ENCODE assay signal across 8 mouse cellular contexts in the genomic region with DNA sequence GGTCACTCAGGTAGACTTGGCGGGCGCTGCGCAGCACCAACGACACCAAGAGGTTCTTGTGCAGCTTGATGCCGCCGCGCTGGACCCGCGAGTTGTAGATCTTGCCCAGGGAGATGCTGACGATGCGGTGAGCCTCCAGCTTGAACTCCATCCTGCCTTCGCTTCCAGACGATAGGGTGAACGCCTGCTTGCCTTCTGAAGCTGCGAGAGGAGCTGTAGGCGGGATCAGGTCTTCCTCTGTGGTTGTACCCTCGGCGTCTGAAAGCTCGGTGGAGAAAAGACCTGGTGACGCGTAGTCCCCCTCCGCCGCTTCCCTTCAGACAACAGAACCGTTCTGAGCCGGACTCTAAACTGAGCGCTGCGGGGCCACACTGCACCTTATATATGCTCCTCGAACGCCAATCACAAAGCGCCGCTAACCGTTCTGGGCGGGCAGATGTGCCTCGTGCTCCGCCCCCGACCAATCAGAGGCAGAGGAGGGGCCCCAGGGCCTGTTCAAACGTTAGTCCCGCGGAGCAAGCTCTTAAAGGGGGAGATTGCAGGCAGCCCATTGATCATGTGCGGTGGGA. TPM values are rescaled to one million over a fixed set of nuclear protein-coding genes. Genes with fewer than 3 reads are reported as not detected.
A peak's percentile ranks its signal among the peaks of the same experiment; 100 is the strongest.
DNase-seq lines count a peak whose midpoint lies in the region; ATAC-seq and TF ChIP-seq lines count a peak whose summit lies in the region.

A gene (minus strand): TSS at position 357 of the 569 bp plus-strand sequence.

- DNase-seq in B cell, adult 2 months: peak; percentile 96 to 97
- DNase-seq in brain, adult 2 months (ENCODE audit: low read depth, low spot score): peak; percentile 98
- DNase-seq in kidney, postnatal 0 days (ENCODE audit: low spot score): peak; percentile 99
- peak; percentile 95 for DNase-seq in liver, embryonic 11.5 days (ENCODE audit: low spot score)
- DNase-seq in naive thymus-derived CD4-positive, alpha-beta T cell, adult 2 months (ENCODE audit: low read depth): peak; percentile 99

- H3K9ac ChIP-seq in heart, embryonic 12.5 days: peak within 1 kb of the TSS; percentile 98
- H3K9ac ChIP-seq in kidney, postnatal 0 days (ENCODE audit: low read depth, low read length): peak within 1 kb of the TSS; percentile 98
- peak within 1 kb of the TSS; percentile 98 for H3K9ac ChIP-seq in liver, embryonic 11.5 days (ENCODE audit: low read depth, low read length)
- peak within 1 kb of the TSS; percentile 97 for H3K9ac ChIP-seq in stomach, embryonic 14.5 days (replicated peaks; ENCODE audit: low read depth, low read length)

- H3K27ac ChIP-seq in heart, embryonic 12.5 days (ENCODE audit: poor library complexity, severe bottlenecking): peak within 1 kb of the TSS; percentile 82
- H3K27ac ChIP-seq in kidney, postnatal 0 days: peak within 1 kb of the TSS; percentile 86
- peak within 1 kb of the TSS; percentile 90 for H3K27ac ChIP-seq in liver, embryonic 11.5 days (ENCODE audit: low read depth, low read length)
- H3K27ac ChIP-seq in stomach, embryonic 14.5 days (ENCODE audit: low read length): peak within 1 kb of the TSS; percentile 89

- under 1% methylated on average over 40 of the region's 40 CpGs for WGBS in heart, embryonic 12.5 days
- WGBS in kidney, postnatal 0 days: 0% methylated on average over 40 of the region's 40 CpGs
- under 1% methylated on average over 40 of the region's 40 CpGs for WGBS in liver, embryonic 11.5 days
- under 1% methylated on average over 40 of the region's 40 CpGs for WGBS in stomach, embryonic 14.5 days

- no peaks in the 10 kb centered on the region for H3K9me3 ChIP-seq in heart, embryonic 12.5 days (replicated peaks)
- no peaks in the 10 kb centered on the region for H3K9me3 ChIP-seq in kidney, postnatal 0 days (replicated peaks; ENCODE audit: low read length)
- no peaks in the 10 kb centered on the region for H3K9me3 ChIP-seq in liver, embryonic 11.5 days (ENCODE audit: control insufficient read depth, low read length)
- no peaks in the 10 kb centered on the region for H3K9me3 ChIP-seq in stomach, embryonic 14.5 days (ENCODE audit: control insufficient read depth, low read depth, low read length)

- H3K36me3 ChIP-seq in heart, embryonic 12.5 days: no peaks in the 10 kb centered on the region
- H3K36me3 ChIP-seq in kidney, postnatal 0 days (ENCODE audit: insufficient read depth, low read length): no peaks in the 10 kb centered on the region
- H3K36me3 ChIP-seq in liver, embryonic 11.5 days (ENCODE audit: control insufficient read depth, insufficient read depth, low read length): no peaks in the 10 kb centered on the region
- no peaks in the 10 kb centered on the region for H3K36me3 ChIP-seq in stomach, embryonic 14.5 days (ENCODE audit: control insufficient read depth, insufficient read depth, low read length)

- no peaks in the 10 kb centered on the region for H3K27me3 ChIP-seq in heart, embryonic 12.5 days (replicated peaks)
- no peaks in the 10 kb centered on the region for H3K27me3 ChIP-seq in kidney, postnatal 0 days (ENCODE audit: insufficient read depth, low read length)
- H3K27me3 ChIP-seq in liver, embryonic 11.5 days (replicated peaks; ENCODE audit: control insufficient read depth, insufficient read depth, low read length): no peaks in the 10 kb centered on the region
- H3K27me3 ChIP-seq in stomach, embryonic 14.5 days (ENCODE audit: control insufficient read depth, insufficient read depth, low read length): no peaks in the 10 kb centered on the region

- peak; percentile 87 for ATAC-seq in erythroblast, adult 5-6 weeks (replicated peaks; ENCODE audit: low FRiP score, poor library complexity, severe bottlenecking)
- ATAC-seq in heart, embryonic 12.5 days (ENCODE audit: insufficient number of reproducible peaks, low FRiP score): peak; percentile 97
- peak; percentile 98 for ATAC-seq in kidney, postnatal 0 days (replicated peaks; ENCODE audit: low FRiP score, low read depth)
- ATAC-seq in liver, embryonic 11.5 days (replicated peaks; ENCODE audit: low FRiP score): peak; percentile 93
- peak; percentile 98 for ATAC-seq in stomach, embryonic 14.5 days (ENCODE audit: insufficient number of reproducible peaks, insufficient read depth, low FRiP score, low read depth)

- peak within 1 kb of the TSS; percentile 87 for H3K4me3 ChIP-seq in heart, embryonic 12.5 days
- H3K4me3 ChIP-seq in kidney, postnatal 0 days (replicated peaks; ENCODE audit: low read depth, low read length): peak within 1 kb of the TSS; percentile 96
- H3K4me3 ChIP-seq in liver, embryonic 11.5 days (ENCODE audit: low read depth, low read length): peak within 1 kb of the TSS; percentile 100
- H3K4me3 ChIP-seq in stomach, embryonic 14.5 days (ENCODE audit: low read depth, low read length): peak within 1 kb of the TSS; percentile 100

- peak within 1 kb of the TSS; percentile 70 for H3K4me2 ChIP-seq in heart, embryonic 12.5 days
- peak within 1 kb of the TSS; percentile 74 for H3K4me2 ChIP-seq in kidney, postnatal 0 days (ENCODE audit: low read length)
- peak within 1 kb of the TSS; percentile 87 for H3K4me2 ChIP-seq in liver, embryonic 11.5 days
- H3K4me2 ChIP-seq in stomach, embryonic 14.5 days (replicated peaks; ENCODE audit: low read depth, low read length): peak within 1 kb of the TSS; percentile 84

- TF ChIP-seq CTCF in kidney, postnatal 0 days (IDR thresholded peaks at IDR 0.05; ENCODE audit: low read depth): no peak

- peaks cover 24% of the 10 kb centered on the region for H3K4me1 ChIP-seq in heart, embryonic 12.5 days (replicated peaks)
- H3K4me1 ChIP-seq in kidney, postnatal 0 days (replicated peaks; ENCODE audit: insufficient read depth, low read length): no peaks in the 10 kb centered on the region; the same call in 1 of the 2 replicates
- H3K4me1 ChIP-seq in liver, embryonic 11.5 days (replicated peaks; ENCODE audit: control insufficient read depth, insufficient read depth, low read length): peaks cover 10% of the 10 kb centered on the region; the same call in 1 of the 2 replicates
- H3K4me1 ChIP-seq in stomach, embryonic 14.5 days (ENCODE audit: control insufficient read depth, insufficient read depth, low read length): peaks cover 8% of the 10 kb centered on the region; the same call in 1 of the 2 replicates

RNA-seq across cellular contexts. Expression of the gene that starts here (rescaled TPM):
- 7.5 and 9.0 TPM in 2 replicates for total RNA-seq in erythroblast, adult 5-6 weeks (2015; ENCODE audit: low replicate concordance)
- 7.6 and 9.8 TPM in 2 replicates for total RNA-seq in erythroblast, adult 5-6 weeks (2017; ENCODE audit: low replicate concordance)
- 8.9 and 10.9 TPM in 2 replicates for polyA plus RNA-seq in heart, embryonic 12.5 days (2016; fragmentation: Nextera tagmentation; extraction: Ambion mirVana)
- 8.0 and 11.4 TPM in 2 replicates for polyA plus RNA-seq in kidney, postnatal 0 days (2015; fragmentation: Nextera tagmentation; extraction: Ambion mirVana)
- polyA plus RNA-seq in liver, embryonic 11.5 days (2014; fragmentation: Nextera tagmentation; extraction: Ambion mirVana): 6.7 and 7.3 TPM in 2 replicates
- 7.1 and 8.2 TPM in 2 replicates for polyA plus RNA-seq in stomach, embryonic 14.5 days (2014; fragmentation: Nextera tagmentation; extraction: Ambion mirVana)

Comparison
In these comparisons a context has a peak if more than half of its experiments do, and no peak if none do; other contexts are left out.
1. Peak in every context shown above with its lines: DNase-seq, ATAC-seq, H3K4me3 ChIP-seq and H3K27ac ChIP-seq.